Mouse (Mus musculus) lung, postnatal 0 days (tissue): ENCODE data around the gene D430041D05Rik.
"Not testable (repeated sequence)": the region's sequence is repeated elsewhere in the genome, so short reads cannot be mapped to it uniquely, and the experiment has no call there.

Experiments
- CTCF ChIP-seq: IDR thresholded peaks from 2 replicates; pipeline ENCODE4 v1.5.1; 2016; ENCODE audit warnings: antibody characterized with exemption, mild to moderate bottlenecking
- EP300 ChIP-seq: IDR thresholded peaks from 2 replicates; pipeline ENCODE4 v1.6.1; 2016; ENCODE audit warnings: antibody characterized with exemption, mild to moderate bottlenecking, control low read depth

DNA sequence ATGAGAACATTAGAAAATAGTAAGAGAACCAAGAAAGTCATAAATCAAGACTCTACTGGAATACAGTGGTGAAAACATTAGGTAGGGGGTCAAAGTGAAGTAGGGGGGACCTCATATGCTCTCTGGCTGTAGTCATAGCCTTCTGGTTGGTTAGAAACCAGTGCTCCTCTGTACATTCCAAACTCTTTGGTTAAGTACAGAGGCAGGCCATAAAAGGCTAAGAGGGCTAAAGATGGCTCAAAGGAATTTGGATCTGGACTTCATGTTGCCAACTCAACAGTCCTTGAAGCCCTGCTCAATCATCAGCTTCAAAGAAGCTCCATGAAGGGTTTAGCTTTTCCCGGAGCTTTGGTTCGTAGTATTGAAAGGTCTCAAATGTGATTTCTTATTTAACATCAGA lies 301.8 kb downstream of the D430041D05Rik start:
- TF ChIP-seq CTCF, EP300: not testable (repeated sequence)
